9 mouse cellular contexts compared by ENCODE assay signal in genomic region chr16:96684581-96684980, GRCm38 (mm10).
DNase-seq lines count a peak whose midpoint lies in the region; ATAC-seq lines count a peak whose summit lies in the region.
"Had no signal": no experiment of that assay in that cellular context is flagged by ENCODE, and none has a peak within 500 bp of the region (broad histone marks: within the 10 kb centered on the region; RNA-seq: fewer than 3 reads in every experiment).

No protein-coding gene starts in this region.

- H3K27ac ChIP-seq in liver, embryonic 12.5 days = no peak overlapping the region
- no peak overlapping the region for H3K27ac ChIP-seq in neural tube, embryonic 13.5 days (replicated peaks)
- H3K27ac ChIP-seq: macrophage had no signal

- no peak overlapping the region for H3K4me2 ChIP-seq in liver, embryonic 12.5 days
- no peak overlapping the region for H3K4me2 ChIP-seq in neural tube, embryonic 13.5 days

- H3K27me3 ChIP-seq in liver, embryonic 12.5 days (replicated peaks) = no peaks in the 10 kb centered on the region
- no peaks in the 10 kb centered on the region for H3K27me3 ChIP-seq in neural tube, embryonic 13.5 days

- 15% methylated on average over 4 of the region's 4 CpGs for WGBS in liver, embryonic 12.5 days (ENCODE audit: insufficient replicate concordance)
- WGBS in neural tube, embryonic 13.5 days = 25% methylated on average over 4 of the region's 4 CpGs

- no peaks in the 10 kb centered on the region for H3K9me3 ChIP-seq in liver, embryonic 12.5 days (replicated peaks)
- no peaks in the 10 kb centered on the region for H3K9me3 ChIP-seq in neural tube, embryonic 13.5 days

- ATAC-seq in liver, embryonic 12.5 days = no peak
- peak; percentile 61; the same call in 1 of the 2 replicates for ATAC-seq in neural tube, embryonic 13.5 days (ENCODE audit: low read depth)
- ATAC-seq in activated CD4-positive, CD25-positive, alpha-beta regulatory T cell, adult 4 months = no peak

- H3K4me1 ChIP-seq in liver, embryonic 12.5 days = no peaks in the 10 kb centered on the region
- no peaks in the 10 kb centered on the region for H3K4me1 ChIP-seq in neural tube, embryonic 13.5 days (replicated peaks)

- H3K4me3 ChIP-seq in liver, embryonic 12.5 days = no peak overlapping the region
- no peak overlapping the region for H3K4me3 ChIP-seq in neural tube, embryonic 13.5 days

- DNase-seq in liver (peak; percentile 33), ZHBTc4 (ENCODE audit: low read depth, low spot score) (peak; percentile 66)
- peak; percentile 62 to 77 for DNase-seq in cerebellum, postnatal 36 days
- DNase-seq in heart, postnatal 10 days = peak; percentile 47 to 74
- DNase-seq in left cerebral cortex, postnatal 25 days (ENCODE audit: low spot score in 2 of 2) = peak; percentile 77 to 79

- H3K9ac ChIP-seq in liver, embryonic 12.5 days = no peak overlapping the region
- no peak overlapping the region for H3K9ac ChIP-seq in neural tube, embryonic 13.5 days

- no peaks in the 10 kb centered on the region for H3K36me3 ChIP-seq in liver, embryonic 12.5 days
- H3K36me3 ChIP-seq in neural tube, embryonic 13.5 days = no peaks in the 10 kb centered on the region

- intact Hi-C loops in heart, postnatal 10 days (cut with DNase I) = loop anchor here (1.0 to 5.0 kb wide), 2 partner anchors 135 to 608 kb away; no protein-coding TSS in a partner anchor
- intact Hi-C loops in left cerebral cortex, postnatal 25 days (cut with DNase I) = loop anchor here (1.0 kb wide), 1 partner anchor 135 kb away; no protein-coding TSS in a partner anchor
